Mouse (Mus musculus) G1E (cell line): ENCODE measurements around the gene Krtap1-5.

Experiments used
- CTCF ChIP-seq: IDR thresholded peaks from 2 replicates; pipeline ENCODE4 v1.5.1; 2012; ENCODE audit warnings: low read depth, low read length, inconsistent platforms, mixed read lengths
- GATA1 ChIP-seq: IDR thresholded peaks from 2 replicates; pipeline ENCODE4 v1.6.1; 2012; ENCODE audit warnings: borderline replicate concordance, low read length, inconsistent platforms, mixed read lengths
- POLR2AphosphoS5 ChIP-seq: IDR thresholded peaks from 2 replicates; pipeline ENCODE4 v1.6.1; 2012; ENCODE audit warnings: low read depth, low read length, inconsistent platforms; ENCODE audit not compliant: insufficient replicate concordance
- TAL1 ChIP-seq: conservative IDR thresholded peaks from 2 replicates; pipeline ENCODE4 v1.6.1; 2012; ENCODE audit warnings: low read depth, low read length, inconsistent platforms, mixed read lengths

DNA sequence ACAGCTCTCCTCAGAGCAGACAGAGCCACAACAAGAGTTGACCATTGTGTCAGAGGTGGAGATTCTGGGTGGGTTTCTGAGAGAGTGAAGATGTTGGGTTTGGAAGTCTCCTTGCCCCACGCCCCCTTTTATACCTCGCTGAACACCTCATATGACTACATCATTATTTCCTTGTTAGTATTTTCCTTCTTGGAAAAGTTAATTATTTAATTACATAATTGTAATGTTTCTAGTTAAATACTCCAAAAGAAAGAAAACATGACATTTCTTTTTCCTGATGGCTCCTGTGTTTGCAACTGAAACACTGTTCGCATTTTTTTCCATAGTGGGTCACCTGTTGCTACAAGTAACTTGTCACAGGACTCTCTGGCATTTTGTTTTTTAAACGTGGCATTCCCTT lies 47.3 kb upstream of the Krtap1-5 start, which contains the start of gene Krtap4-1:
- TF ChIP-seq CTCF (no peak), TAL1 (no peak), GATA1 (no peak), POLR2AphosphoS5 (no peak)
